Comparison of ENCODE assay signal across 24 mouse cellular contexts in the genomic region with DNA sequence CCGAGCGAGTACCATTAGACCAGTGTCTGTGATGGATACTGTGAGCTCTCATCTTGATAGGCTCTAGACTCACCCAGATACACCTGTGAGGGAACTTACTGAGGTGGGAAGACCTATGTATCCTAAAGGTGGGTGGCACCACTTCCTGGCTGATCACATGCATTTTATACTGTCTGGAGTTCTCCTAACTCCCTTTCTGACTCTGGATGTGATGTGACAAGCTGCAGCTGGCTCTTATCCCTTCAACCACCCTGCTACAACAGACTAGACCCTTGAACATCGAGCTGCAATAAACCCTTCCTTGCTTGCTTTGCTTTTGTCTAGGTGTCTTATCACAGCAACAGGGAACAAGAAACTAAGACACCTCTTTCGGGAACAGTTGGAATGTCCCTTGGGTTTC.
"Had no signal": no experiment of that assay in that cellular context is flagged by ENCODE, and none has a peak within 500 bp of the region (broad histone marks: within the 10 kb centered on the region; RNA-seq: fewer than 3 reads in every experiment).

No protein-coding gene starts in this region.

- H3K9me3 ChIP-seq: heart, embryonic 10.5 days; hindbrain, embryonic 10.5 days; hindbrain, embryonic 12.5 days; limb, embryonic 13.5 days; limb, embryonic 15.5 days; liver, embryonic 12.5 days had no signal

- H3K4me2 ChIP-seq: heart, embryonic 12.5 days; hindbrain, embryonic 14.5 days; limb, embryonic 15.5 days; liver, embryonic 12.5 days had no signal

- H3K27ac ChIP-seq: gastrocnemius, adult 2 months; hindbrain, embryonic 14.5 days; layer of hippocampus, adult 2 months; left cerebral cortex, adult 2 months; limb, embryonic 15.5 days; liver, embryonic 12.5 days had no signal

- ATAC-seq: hindbrain, embryonic 16.5 days; inflammation-experienced regulatory T-cells, adult 6 months; intestine, postnatal 0 days; liver, embryonic 12.5 days had no signal

- H3K4me3 ChIP-seq: gastrocnemius, adult 2 months; heart, embryonic 10.5 days; heart, embryonic 12.5 days; hindbrain, embryonic 10.5 days; hindbrain, embryonic 12.5 days; layer of hippocampus, adult 2 months; left cerebral cortex, adult 2 months; limb, embryonic 13.5 days; limb, embryonic 15.5 days; liver, embryonic 12.5 days had no signal

- H3K36me3 ChIP-seq: heart, embryonic 10.5 days; heart, embryonic 12.5 days; hindbrain, embryonic 10.5 days; hindbrain, embryonic 12.5 days; limb, embryonic 13.5 days; limb, embryonic 15.5 days; liver, embryonic 12.5 days had no signal

- DNase-seq: gastrocnemius, adult 2 months; gastrocnemius, postnatal 10 days; gastrocnemius, postnatal 25 days; heart, adult 18-20 months; heart, postnatal 10 days; heart, postnatal 4 days; kidney, adult 18-20 months; kidney, adult 8-10 months; kidney, postnatal 10 days; kidney, postnatal 25 days; kidney, postnatal 4 days had no signal

- H3K9ac ChIP-seq: heart, embryonic 12.5 days; hindbrain, embryonic 12.5 days; hindbrain, embryonic 14.5 days; limb, embryonic 13.5 days; limb, embryonic 15.5 days; liver, embryonic 12.5 days had no signal

- H3K27me3 ChIP-seq: heart, embryonic 12.5 days; hindbrain, embryonic 12.5 days; limb, embryonic 13.5 days; limb, embryonic 15.5 days had no signal
